Mouse (Mus musculus): ENCODE data around the gene Adamtsl3. TPM values are rescaled to one million over a fixed set of nuclear protein-coding genes. Genes with fewer than 3 reads are reported as not detected.

Gene Adamtsl3
- polyA plus RNA-seq, 1 experiment from 2014 or later, result 1.4 TPM

GRCm38 (mm10) chr7:82552005-82552404 lies 216.5 kb downstream of the Adamtsl3 start:
- WGBS, result 75% methylated on average over 1 of the region's 1 CpGs

GRCm38 (mm10) chr7:82555803-82556202 lies 220.3 kb downstream of the Adamtsl3 start:
- Histone ChIP-seq H3K27me3 (ENCODE audit: control insufficient read depth, insufficient read depth, low read length) (no peaks in the 10 kb centered on the region), H3K9me3 (ENCODE audit: control insufficient read depth, low read length) (no peaks in the 10 kb centered on the region), H3K9ac (ENCODE audit: low read length) (no peak overlapping the region), H3K27ac (replicated peaks; ENCODE audit: low read depth, low read length) (no peak overlapping the region), H3K4me1 (ENCODE audit: control insufficient read depth, insufficient read depth, low read length) (no peaks in the 10 kb centered on the region), H3K4me2 (ENCODE audit: low read depth, severe bottlenecking) (no peak overlapping the region), H3K4me3 (ENCODE audit: low read depth, low read length) (no peak overlapping the region), H3K36me3 (ENCODE audit: control insufficient read depth, insufficient read depth, low read length) (no peaks in the 10 kb centered on the region)
- DNase-seq (ENCODE audit: low spot score) (no peak), ATAC-seq (ENCODE audit: insufficient number of reproducible peaks, low FRiP score, low TSS enrichment, low read depth) (no peak)
- WGBS, result 84% methylated on average over 5 of the region's 5 CpGs

More at GRCm38 (mm10) chr7:82552005-82552404, 216.5 kb downstream of the Adamtsl3 start:
- Histone ChIP-seq H3K4me1 (ENCODE audit: control insufficient read depth, insufficient read depth, low read length) (no peaks in the 10 kb centered on the region), H3K4me2 (ENCODE audit: low read depth, severe bottlenecking) (no peak overlapping the region), H3K4me3 (ENCODE audit: low read depth, low read length) (no peak overlapping the region), H3K9me3 (ENCODE audit: control insufficient read depth, low read length) (no peaks in the 10 kb centered on the region), H3K36me3 (ENCODE audit: control insufficient read depth, insufficient read depth, low read length) (no peaks in the 10 kb centered on the region), H3K9ac (ENCODE audit: low read length) (no peak overlapping the region), H3K27me3 (ENCODE audit: control insufficient read depth, insufficient read depth, low read length) (no peaks in the 10 kb centered on the region), H3K27ac (replicated peaks; ENCODE audit: low read depth, low read length) (no peak overlapping the region)
- ATAC-seq (ENCODE audit: insufficient number of reproducible peaks, low FRiP score, low TSS enrichment, low read depth) (no peak), DNase-seq (ENCODE audit: low spot score) (no peak)

- WGBS, result 85% methylated on average over 10 of the region's 10 CpGs
- Histone ChIP-seq H3K4me3 (ENCODE audit: low read depth, low read length) (no peak overlapping the region), H3K4me1 (ENCODE audit: control insufficient read depth, insufficient read depth, low read length) (no peaks in the 10 kb centered on the region), H3K36me3 (ENCODE audit: control insufficient read depth, insufficient read depth, low read length) (no peaks in the 10 kb centered on the region), H3K4me2 (ENCODE audit: low read depth, severe bottlenecking) (no peak overlapping the region), H3K27ac (replicated peaks; ENCODE audit: low read depth, low read length) (no peak overlapping the region), H3K9ac (ENCODE audit: low read length) (no peak overlapping the region), H3K27me3 (ENCODE audit: control insufficient read depth, insufficient read depth, low read length) (no peaks in the 10 kb centered on the region), H3K9me3 (ENCODE audit: control insufficient read depth, low read length) (no peaks in the 10 kb centered on the region)
- ATAC-seq (ENCODE audit: insufficient number of reproducible peaks, low FRiP score, low TSS enrichment, low read depth) (no peak), DNase-seq (ENCODE audit: low spot score) (no peak)
Measured at GRCm38 (mm10) chr7:82556417-82556816, 220.9 kb downstream of the Adamtsl3 start.

GRCm38 (mm10) chr7:82557111-82557510 lies 221.6 kb downstream of the Adamtsl3 start:
- no peak overlapping the region for H3K4me3 ChIP-seq (ENCODE audit: low read depth, low read length)
- no peak for ATAC-seq (ENCODE audit: insufficient number of reproducible peaks, low FRiP score, low TSS enrichment, low read depth)
- H3K4me1 ChIP-seq (ENCODE audit: control insufficient read depth, insufficient read depth, low read length), result no peaks in the 10 kb centered on the region
- no peak overlapping the region for H3K9ac ChIP-seq (ENCODE audit: low read length)
- no peak overlapping the region for H3K4me2 ChIP-seq (ENCODE audit: low read depth, severe bottlenecking)
- H3K27me3 ChIP-seq (ENCODE audit: control insufficient read depth, insufficient read depth, low read length), result no peaks in the 10 kb centered on the region
- no peaks in the 10 kb centered on the region for H3K36me3 ChIP-seq (ENCODE audit: control insufficient read depth, insufficient read depth, low read length)
- DNase-seq (ENCODE audit: low spot score), result no peak
- no peak overlapping the region for H3K27ac ChIP-seq (replicated peaks; ENCODE audit: low read depth, low read length)
- H3K9me3 ChIP-seq (ENCODE audit: control insufficient read depth, low read length), result no peaks in the 10 kb centered on the region
- 83% methylated on average over 11 of the region's 11 CpGs for whole genome bisulfite sequencing

- Histone ChIP-seq H3K4me1 (ENCODE audit: control insufficient read depth, insufficient read depth, low read length) (no peaks in the 10 kb centered on the region), H3K4me3 (ENCODE audit: low read depth, low read length) (no peak overlapping the region), H3K27ac (replicated peaks; ENCODE audit: low read depth, low read length) (no peak overlapping the region), H3K27me3 (ENCODE audit: control insufficient read depth, insufficient read depth, low read length) (no peaks in the 10 kb centered on the region), H3K4me2 (ENCODE audit: low read depth, severe bottlenecking) (no peak overlapping the region), H3K9ac (ENCODE audit: low read length) (no peak overlapping the region), H3K9me3 (ENCODE audit: control insufficient read depth, low read length) (no peaks in the 10 kb centered on the region), H3K36me3 (ENCODE audit: control insufficient read depth, insufficient read depth, low read length) (no peaks in the 10 kb centered on the region)
- DNase-seq (ENCODE audit: low spot score), result no peak
- no peak for ATAC-seq (ENCODE audit: insufficient number of reproducible peaks, low FRiP score, low TSS enrichment, low read depth)
- 50% methylated on average over 8 of the region's 8 CpGs for WGBS
Measured at GRCm38 (mm10) chr7:82566688-82567087, 231.2 kb downstream of the Adamtsl3 start.

GRCm38 (mm10) chr7:82567811-82568210 lies 232.3 kb downstream of the Adamtsl3 start:
- H3K9me3 ChIP-seq (ENCODE audit: control insufficient read depth, low read length), result no peaks in the 10 kb centered on the region
- H3K36me3 ChIP-seq (ENCODE audit: control insufficient read depth, insufficient read depth, low read length), result no peaks in the 10 kb centered on the region
- DNase-seq (ENCODE audit: low spot score), result no peak
- H3K27ac ChIP-seq (replicated peaks; ENCODE audit: low read depth, low read length), result no peak overlapping the region
- no peaks in the 10 kb centered on the region for H3K4me1 ChIP-seq (ENCODE audit: control insufficient read depth, insufficient read depth, low read length)
- ATAC-seq (ENCODE audit: insufficient number of reproducible peaks, low FRiP score, low TSS enrichment, low read depth), result no peak
- no peaks in the 10 kb centered on the region for H3K27me3 ChIP-seq (ENCODE audit: control insufficient read depth, insufficient read depth, low read length)
- H3K4me3 ChIP-seq (ENCODE audit: low read depth, low read length), result no peak overlapping the region
- H3K4me2 ChIP-seq (ENCODE audit: low read depth, severe bottlenecking), result no peak overlapping the region
- no peak overlapping the region for H3K9ac ChIP-seq (ENCODE audit: low read length)
- WGBS, result 90% methylated on average over 3 of the region's 3 CpGs

- no peaks in the 10 kb centered on the region for H3K4me1 ChIP-seq (ENCODE audit: control insufficient read depth, insufficient read depth, low read length)
- no peaks in the 10 kb centered on the region for H3K9me3 ChIP-seq (ENCODE audit: control insufficient read depth, low read length)
- no peaks in the 10 kb centered on the region for H3K36me3 ChIP-seq (ENCODE audit: control insufficient read depth, insufficient read depth, low read length)
- no peak overlapping the region for H3K27ac ChIP-seq (replicated peaks; ENCODE audit: low read depth, low read length)
- H3K4me2 ChIP-seq (ENCODE audit: low read depth, severe bottlenecking), result no peak overlapping the region
- H3K4me3 ChIP-seq (ENCODE audit: low read depth, low read length), result no peak overlapping the region
- no peak for ATAC-seq (ENCODE audit: insufficient number of reproducible peaks, low FRiP score, low TSS enrichment, low read depth)
- H3K9ac ChIP-seq (ENCODE audit: low read length), result no peak overlapping the region
- WGBS, result 23% methylated on average over 1 of the region's 1 CpGs
- no peaks in the 10 kb centered on the region for H3K27me3 ChIP-seq (ENCODE audit: control insufficient read depth, insufficient read depth, low read length)
- DNase-seq (ENCODE audit: low spot score), result no peak
Measured at GRCm38 (mm10) chr7:82572981-82573380, 237.5 kb downstream of the Adamtsl3 start.

DNA sequence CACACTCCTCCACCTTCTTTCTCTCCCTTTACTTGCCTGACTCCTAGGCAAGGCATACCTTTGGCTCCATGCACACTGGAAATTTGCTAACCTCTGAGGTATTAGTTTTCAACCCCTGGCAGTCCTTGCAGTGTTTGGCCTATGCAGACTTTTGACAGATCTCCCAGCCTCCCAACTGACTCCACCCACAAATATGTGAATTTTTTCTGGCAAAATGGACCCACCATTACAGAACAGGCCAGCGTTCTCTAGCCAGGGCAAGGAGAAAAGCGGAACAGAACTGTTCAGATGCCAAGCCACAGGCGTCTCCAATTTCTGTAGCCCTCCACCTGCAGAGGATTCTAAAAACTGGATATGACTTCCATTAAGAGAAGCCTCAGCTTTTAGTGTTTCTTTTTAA lies 244.5 kb downstream of the Adamtsl3 start:
- H3K9me3 ChIP-seq (ENCODE audit: control insufficient read depth, low read length), result no peaks in the 10 kb centered on the region
- H3K4me1 ChIP-seq (ENCODE audit: control insufficient read depth, insufficient read depth, low read length), result no peaks in the 10 kb centered on the region
- no peak for DNase-seq (ENCODE audit: low spot score)
- no peaks in the 10 kb centered on the region for H3K36me3 ChIP-seq (ENCODE audit: control insufficient read depth, insufficient read depth, low read length)
- WGBS, result 90% methylated on average over 3 of the region's 3 CpGs
- no peak overlapping the region for H3K27ac ChIP-seq (replicated peaks; ENCODE audit: low read depth, low read length)
- no peak for ATAC-seq (ENCODE audit: insufficient number of reproducible peaks, low FRiP score, low TSS enrichment, low read depth)
- H3K4me3 ChIP-seq (ENCODE audit: low read depth, low read length), result no peak overlapping the region
- H3K4me2 ChIP-seq (ENCODE audit: low read depth, severe bottlenecking), result no peak overlapping the region
- H3K27me3 ChIP-seq (ENCODE audit: control insufficient read depth, insufficient read depth, low read length), result no peaks in the 10 kb centered on the region
- H3K9ac ChIP-seq (ENCODE audit: low read length), result no peak overlapping the region

GRCm38 (mm10) chr7:82581802-82582201 lies 246.3 kb downstream of the Adamtsl3 start:
- DNase-seq (ENCODE audit: low spot score), result no peak
- 67% methylated on average over 5 of the region's 5 CpGs for WGBS
- no peaks in the 10 kb centered on the region for H3K36me3 ChIP-seq (ENCODE audit: control insufficient read depth, insufficient read depth, low read length)
- no peak overlapping the region for H3K4me3 ChIP-seq (ENCODE audit: low read depth, low read length)
- H3K9me3 ChIP-seq (ENCODE audit: control insufficient read depth, low read length), result no peaks in the 10 kb centered on the region
- H3K9ac ChIP-seq (ENCODE audit: low read length), result no peak overlapping the region
- no peak for ATAC-seq (ENCODE audit: insufficient number of reproducible peaks, low FRiP score, low TSS enrichment, low read depth)
- H3K4me1 ChIP-seq (ENCODE audit: control insufficient read depth, insufficient read depth, low read length), result no peaks in the 10 kb centered on the region
- no peak overlapping the region for H3K27ac ChIP-seq (replicated peaks; ENCODE audit: low read depth, low read length)
- H3K27me3 ChIP-seq (ENCODE audit: control insufficient read depth, insufficient read depth, low read length), result no peaks in the 10 kb centered on the region
- no peak overlapping the region for H3K4me2 ChIP-seq (ENCODE audit: low read depth, severe bottlenecking)

All from limb, embryonic 11.5 days (tissue).